Mouse (Mus musculus) layer of hippocampus, postnatal 25 days (tissue): ENCODE results near the gene Sgsm2. TPM values are rescaled to one million over a fixed set of nuclear protein-coding genes. Genes with fewer than 3 reads are reported as not detected.

ENCODE experiments used
- DNase-seq, 2 experiments: peaks; one replicate each; pipeline ENCODE4 v3.0.0; 2022; ENCODE audit warnings: mixed read lengths in 2 of 2, low spot score in 1 of 2; ENCODE audit errors: extremely low spot score in 1 of 2
- total RNA-seq, 2 experiments: library from RNA; stranded (reverse); gene quantifications; 2 replicates each; pipeline ENCODE4 v1.2.3; 2021

Gene Sgsm2
- total RNA-seq, 2 experiments from 2014 or later, result 82.9 to 86.4 TPM

DNA sequence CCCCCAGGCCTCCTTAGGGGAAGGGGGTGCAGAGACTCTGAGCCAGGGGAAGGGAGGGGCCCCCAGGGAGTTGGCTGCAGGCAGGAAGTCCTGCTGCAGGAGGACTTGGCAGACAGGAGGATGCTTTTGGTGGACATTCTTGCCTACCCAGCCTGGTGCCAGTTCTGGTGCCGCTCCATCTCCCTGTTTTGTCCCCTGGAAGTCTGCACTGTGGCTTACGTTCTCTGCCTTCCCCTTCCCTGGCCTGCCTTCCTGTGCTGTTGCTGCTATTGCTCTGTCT lies 53.5 kb downstream of the Sgsm2 start:
- no peak for DNase-seq

GRCm38 (mm10) chr11:74842656-74843434 lies 54.0 kb downstream of the Sgsm2 start:
- DNase-seq, result no peak

DNA sequence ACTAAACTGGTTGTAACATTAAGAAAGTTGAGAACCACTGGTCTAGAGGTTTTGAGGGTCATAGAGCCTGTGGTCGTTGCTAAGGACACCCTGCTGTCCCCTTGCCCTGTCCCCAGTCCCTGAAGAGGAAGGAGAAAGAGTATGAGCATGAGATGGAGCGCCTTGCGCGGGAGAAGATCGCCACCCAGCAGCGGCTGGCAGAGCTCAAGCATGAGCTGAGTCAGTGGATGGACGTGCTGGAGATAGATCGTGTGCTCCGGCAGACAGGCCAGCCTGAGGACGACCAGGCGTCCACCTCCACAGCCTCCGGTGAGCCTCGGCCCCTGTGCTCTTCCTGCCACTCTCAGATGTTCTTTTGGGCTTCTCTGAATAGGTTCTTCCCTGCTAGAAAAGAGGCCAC lies 54.8 kb downstream of the Sgsm2 start:
- DNase-seq, result no peak

- no peak for DNase-seq
Observed at GRCm38 (mm10) chr11:74841366-74841765, 55.5 kb downstream of the Sgsm2 start.

DNA sequence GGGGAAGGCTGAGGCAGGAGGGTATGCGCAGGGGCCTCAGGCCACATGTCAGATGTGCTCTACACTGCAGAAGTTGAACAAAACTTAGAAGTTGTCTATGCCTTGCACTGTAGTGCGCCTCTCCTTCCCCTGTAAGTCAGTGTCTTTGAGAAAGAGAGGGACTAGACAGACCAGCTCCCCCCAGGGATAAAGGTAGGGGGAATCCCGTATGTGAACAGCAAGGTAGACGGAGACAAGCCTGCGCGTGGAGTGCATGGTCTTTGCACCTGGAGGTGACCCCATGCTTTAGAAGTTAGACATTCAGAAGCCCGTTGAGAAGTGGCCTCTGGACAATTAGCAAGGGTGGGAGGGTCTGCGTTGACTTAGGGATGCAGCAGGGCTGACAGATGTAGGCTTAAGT lies 56.1 kb downstream of the Sgsm2 start:
- DNase-seq, result no peak

GRCm38 (mm10) chr11:74839860-74840715 lies 56.8 kb downstream of the Sgsm2 start:
- DNase-seq, result no peak

- DNase-seq, result no peak
Observed at GRCm38 (mm10) chr11:74838971-74839370, 57.9 kb downstream of the Sgsm2 start.

DNA sequence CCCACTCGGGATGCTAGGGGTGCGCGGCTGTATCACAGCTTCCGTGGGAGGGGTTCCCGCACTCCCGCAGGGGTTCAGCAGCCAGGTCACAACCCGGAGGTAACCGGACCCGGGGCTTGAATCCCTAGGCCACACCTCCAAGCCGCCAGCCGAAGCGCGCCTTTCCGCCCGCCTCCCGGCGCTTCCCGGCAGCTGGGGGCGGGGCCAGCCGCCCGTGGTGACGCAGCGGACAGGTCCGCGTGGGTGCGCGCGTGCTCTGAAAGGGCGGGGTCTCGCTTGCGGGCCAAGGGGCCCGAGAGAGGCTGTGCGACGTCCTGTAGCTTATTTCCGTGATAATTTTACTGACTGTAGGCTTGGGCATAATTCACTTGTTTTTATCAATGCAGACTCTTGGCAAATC lies 58.4 kb downstream of the Sgsm2 start:
- DNase-seq, result peak; percentile 72 to 84

- DNase-seq, result peak; percentile 76 to 82
Observed at GRCm38 (mm10) chr11:74837694-74838431, 59.0 kb downstream of the Sgsm2 start.

DNA sequence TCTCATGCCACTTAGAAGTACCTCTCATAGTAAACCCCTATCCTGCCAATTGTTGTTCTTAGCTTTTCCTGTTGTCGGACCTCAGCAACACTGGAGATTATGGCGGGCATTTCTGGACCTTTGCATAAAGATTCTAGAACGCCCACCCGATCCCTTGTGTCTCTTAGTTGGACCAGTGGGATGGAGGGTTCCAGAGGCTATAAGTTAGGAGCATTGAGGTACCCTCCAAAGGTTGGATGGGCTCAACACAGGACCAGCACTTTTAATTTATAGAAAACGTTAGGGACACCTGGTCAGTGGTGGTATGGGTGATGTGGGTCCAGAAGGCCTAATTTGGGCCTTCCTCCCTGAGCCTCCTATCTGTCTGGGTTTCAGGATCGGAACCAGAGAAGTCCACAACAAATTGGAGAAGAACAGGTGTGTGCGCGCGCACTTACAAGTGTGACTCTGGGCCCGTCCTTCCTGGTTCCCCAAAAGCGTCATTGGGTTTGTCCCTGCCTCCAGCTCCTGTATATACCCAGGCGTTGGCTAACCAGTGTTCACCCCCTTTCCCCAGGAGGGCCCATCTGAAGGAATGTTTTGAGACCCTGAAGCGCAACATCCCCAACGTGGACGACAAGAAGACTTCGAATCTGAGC lies 59.7 kb downstream of the Sgsm2 start:
- no peak for DNase-seq

DNA sequence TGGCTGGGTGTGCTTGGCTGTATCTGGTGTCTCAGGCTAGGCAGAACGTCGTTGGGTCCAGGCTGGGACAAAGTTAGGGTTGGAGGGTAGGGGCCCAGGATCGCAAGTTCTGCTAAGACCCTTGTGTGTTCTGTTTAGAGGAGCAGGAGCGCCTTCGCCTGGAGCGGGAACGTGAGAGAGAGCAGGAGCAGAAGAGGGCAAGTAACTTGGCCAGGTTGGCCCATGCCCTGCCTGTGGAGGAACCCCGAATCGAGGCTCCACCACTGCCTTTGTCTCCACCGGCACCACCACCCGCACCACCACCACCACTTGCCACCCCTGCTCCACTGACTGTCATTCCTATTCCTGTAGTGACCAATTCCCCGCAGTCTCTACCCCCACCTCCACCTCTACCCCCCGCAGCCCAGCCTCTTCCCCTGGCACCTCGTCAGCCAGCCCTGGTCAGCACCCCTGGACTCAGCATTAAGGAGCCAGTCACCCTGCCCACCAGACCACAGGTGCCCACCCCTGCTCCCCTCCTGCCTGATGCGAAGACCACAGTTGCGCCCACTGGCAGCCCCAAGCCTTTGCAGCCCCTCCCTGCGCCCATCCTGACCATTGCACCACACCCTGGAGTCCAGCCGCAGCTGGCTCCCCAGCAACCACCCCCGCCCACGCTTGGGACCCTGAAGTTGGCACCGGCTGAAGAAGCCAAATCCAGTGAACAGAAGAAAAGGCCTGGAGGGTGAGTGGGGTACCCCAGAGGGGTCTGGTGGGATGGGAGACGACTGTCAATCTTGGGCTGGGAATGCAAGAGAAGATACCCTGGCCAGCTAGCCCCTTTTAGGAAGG lies 60.4 kb downstream of the Sgsm2 start:
- DNase-seq, result no peak

DNA sequence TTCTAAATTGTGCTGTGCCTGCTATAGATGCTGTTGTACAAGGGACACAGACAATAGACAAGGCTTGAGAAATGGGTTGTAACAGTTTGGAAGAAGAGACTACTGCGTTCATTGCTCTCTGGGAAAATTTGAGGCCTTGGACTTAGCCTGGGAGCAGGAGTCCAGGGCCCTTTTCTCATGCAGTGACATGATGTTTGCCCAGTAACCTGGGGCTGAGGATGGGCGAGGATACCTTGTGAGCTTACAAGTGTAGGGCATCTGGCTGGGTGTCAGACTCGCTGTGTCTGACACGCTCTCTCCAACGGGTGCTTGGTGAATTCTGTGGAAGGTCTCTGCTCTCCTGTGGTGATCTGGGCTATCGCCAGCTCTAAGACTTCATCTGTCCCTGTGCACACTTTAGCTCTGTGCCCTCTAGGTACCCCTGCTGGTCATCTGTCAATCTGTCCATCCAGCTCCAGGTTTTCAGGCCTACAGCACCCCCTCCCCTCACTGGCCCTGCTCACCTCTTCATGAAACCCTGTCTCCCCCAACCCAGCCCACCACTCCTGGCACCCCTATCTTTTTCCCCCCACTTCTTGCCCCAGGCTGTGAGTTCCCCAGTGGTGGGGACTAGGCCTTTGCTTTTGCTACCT lies 61.2 kb downstream of the Sgsm2 start:
- DNase-seq, result no peak

DNA sequence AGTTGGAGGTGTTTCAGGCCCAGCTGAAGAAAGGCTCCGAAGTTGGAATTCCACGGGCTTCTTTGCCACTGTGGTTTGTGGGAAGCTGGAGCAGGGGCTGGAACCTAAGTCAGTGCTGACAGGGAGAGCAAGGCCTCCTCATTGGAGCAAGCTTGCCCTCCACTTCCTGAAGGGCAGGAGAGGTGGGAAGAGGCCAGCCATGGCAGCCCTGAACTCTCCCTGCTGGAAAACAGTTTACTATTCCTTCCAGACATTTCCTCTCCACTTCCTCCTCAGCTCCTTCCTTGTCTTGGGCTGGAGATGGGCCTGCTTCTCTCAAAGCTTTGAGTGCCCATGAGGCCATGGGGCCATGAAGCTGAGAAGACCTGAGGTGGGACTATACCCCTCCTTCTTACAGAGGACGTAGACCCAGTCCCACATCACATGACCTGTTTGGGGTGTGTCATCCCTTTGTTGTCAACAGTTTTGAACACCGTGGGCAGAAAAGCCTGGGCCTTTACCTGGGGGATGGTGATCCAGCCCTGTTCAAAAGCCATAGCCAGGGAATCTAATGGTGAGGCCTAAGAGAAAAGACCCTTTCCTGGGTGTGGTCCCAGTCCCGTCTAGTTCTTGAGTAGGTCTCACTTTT lies 62.1 kb downstream of the Sgsm2 start:
- DNase-seq, result no peak

- DNase-seq, result no peak
Observed at GRCm38 (mm10) chr11:74834359-74834638, 62.6 kb downstream of the Sgsm2 start.

GRCm38 (mm10) chr11:74833536-74834358 lies 63.1 kb downstream of the Sgsm2 start:
- no peak for DNase-seq

DNA sequence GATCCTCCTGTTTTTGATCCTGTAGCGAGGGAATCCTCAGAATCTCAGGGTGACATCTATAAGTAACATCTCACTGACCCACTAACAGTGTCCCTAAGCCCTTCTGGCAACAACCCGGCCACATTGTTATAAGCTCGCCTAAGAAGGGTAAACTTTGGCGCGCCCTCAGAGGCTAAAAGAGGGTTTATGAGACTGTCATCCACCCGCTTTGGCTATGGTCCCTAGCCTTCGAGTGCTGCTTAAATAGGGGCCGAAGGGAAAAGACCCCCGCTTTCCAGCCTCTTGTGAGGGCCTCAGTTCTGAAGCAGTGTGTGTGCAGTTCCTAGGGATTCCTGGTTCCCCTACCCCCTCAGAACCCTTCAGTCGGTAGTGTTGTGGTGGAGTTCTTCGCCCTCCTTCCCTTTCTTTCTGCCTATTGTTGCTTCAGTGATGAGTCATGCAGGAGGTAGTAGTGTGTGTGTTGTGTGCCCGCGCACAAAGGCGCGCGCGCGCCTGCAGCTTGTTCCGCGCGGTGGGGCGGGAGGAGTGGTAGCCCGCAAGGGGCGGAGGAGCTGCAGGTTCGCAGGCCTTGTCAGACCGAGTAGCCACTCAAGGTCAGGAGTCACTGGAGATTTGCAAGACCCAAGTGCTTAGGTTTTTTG lies 64.2 kb downstream of the Sgsm2 start:
- no peak for DNase-seq

- DNase-seq, result peak; percentile 93 to 99
Observed at GRCm38 (mm10) chr11:74831606-74832451, 65.0 kb downstream of the Sgsm2 start.
